Mouse (Mus musculus): ENCODE measurements around the gene Selenbp2. TPM values are rescaled to one million over a fixed set of nuclear protein-coding genes. Genes with fewer than 3 reads are reported as not detected.
"Not testable (repeated sequence)": the region's sequence is repeated elsewhere in the genome, so short reads cannot be mapped to it uniquely, and the experiment has no call there.

Selenbp2 gene
- polyA plus RNA-seq, 1 experiment from 2014 or later, result not detected

- not testable (repeated sequence) for H3K4me1 ChIP-seq; H3K27me3 ChIP-seq (replicated peaks; ENCODE audit: low read depth, poor library complexity, severe bottlenecking); H3K9me3 ChIP-seq; H3K4me3 ChIP-seq; H3K27ac ChIP-seq (replicated peaks); DNase-seq (ENCODE audit: low spot score); H3K36me3 ChIP-seq (replicated peaks)
- WGBS, result 93% methylated on average over 12 of the region's 12 CpGs
These were observed 13.3 kb upstream of the Selenbp2 start for GRCm38 (mm10) chr3:94680032-94680431.

- Histone ChIP-seq H3K4me3 (no peak overlapping the region), H3K36me3 (replicated peaks) (no peaks in the 10 kb centered on the region), H3K27ac (replicated peaks) (no peak overlapping the region), H3K4me1 (no peaks in the 10 kb centered on the region), H3K27me3 (replicated peaks; ENCODE audit: low read depth, poor library complexity, severe bottlenecking) (no peaks in the 10 kb centered on the region), H3K9me3 (no peaks in the 10 kb centered on the region)
- DNase-seq (ENCODE audit: low spot score), result no peak
- 94% methylated on average over 16 of the region's 16 CpGs for WGBS
These were observed 12.6 kb upstream of the Selenbp2 start for GRCm38 (mm10) chr3:94680783-94681182.

DNA sequence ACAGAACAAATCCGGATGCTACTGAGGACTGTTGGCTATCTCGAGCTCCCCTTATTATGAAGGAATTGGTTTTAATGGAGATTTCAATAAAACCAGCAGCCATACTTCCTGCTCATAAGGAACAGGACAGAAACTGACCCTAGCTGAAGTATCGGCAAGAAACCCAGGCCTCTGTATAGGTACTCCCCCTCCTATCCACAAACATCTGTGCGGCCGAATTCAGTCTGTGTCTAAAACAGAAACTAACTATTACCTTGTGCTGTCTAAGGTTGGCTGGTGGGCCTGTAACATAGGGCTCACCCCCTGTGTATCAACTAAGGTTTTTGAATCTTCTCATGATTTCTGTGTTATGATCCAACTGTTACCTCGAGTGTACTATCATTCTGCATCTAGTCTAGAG is 9.7 kb upstream of the Selenbp2 start:
- Histone ChIP-seq H3K4me1 (no peaks in the 10 kb centered on the region), H3K36me3 (replicated peaks) (no peaks in the 10 kb centered on the region), H3K9me3 (no peaks in the 10 kb centered on the region), H3K27ac (replicated peaks) (no peak overlapping the region), H3K27me3 (replicated peaks; ENCODE audit: low read depth, poor library complexity, severe bottlenecking) (no peaks in the 10 kb centered on the region), H3K4me3 (no peak overlapping the region)
- WGBS, result 87% methylated on average over 6 of the region's 6 CpGs
- no peak for DNase-seq (ENCODE audit: low spot score)

DNA sequence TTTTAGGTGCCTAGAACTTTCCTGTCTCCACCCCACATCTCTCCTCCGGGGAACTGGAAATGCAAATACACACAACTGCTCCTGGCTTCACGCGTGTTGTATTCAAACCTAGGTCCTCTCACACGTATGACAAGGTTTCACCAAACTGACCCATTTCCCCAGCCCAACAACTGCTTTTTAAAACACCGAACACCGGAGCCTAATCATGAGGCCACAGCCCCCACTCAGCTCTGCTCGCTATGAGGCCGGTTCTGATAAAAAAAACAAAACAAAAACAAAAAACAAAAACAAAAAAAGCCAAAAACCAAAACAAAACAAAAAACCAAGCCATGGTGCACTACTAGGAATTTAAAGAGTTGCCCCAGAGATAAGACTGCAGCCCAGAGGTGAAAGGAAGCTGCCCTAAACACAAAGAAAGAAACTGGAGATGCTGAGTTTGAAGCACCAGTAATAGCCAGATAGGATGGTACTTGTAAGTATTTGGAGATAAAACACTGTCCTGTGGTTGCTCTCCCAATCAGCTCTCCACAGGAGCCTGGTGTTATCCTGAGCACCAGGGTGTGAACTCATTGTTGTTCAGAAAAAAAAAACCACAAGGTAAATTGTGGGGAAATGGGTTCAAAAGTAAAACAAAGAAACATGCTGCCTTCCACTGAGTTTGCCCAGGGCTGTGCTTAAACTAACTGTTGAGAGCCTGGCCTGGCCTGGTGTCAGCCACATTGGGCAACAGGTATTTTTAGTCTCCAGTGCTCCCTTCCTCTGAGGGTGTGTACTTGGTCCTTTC is 7.2 kb upstream of the Selenbp2 start:
- H3K9me3 ChIP-seq; H3K4me3 ChIP-seq; H3K36me3 ChIP-seq (replicated peaks); H3K27ac ChIP-seq (replicated peaks); DNase-seq (ENCODE audit: low spot score); H3K4me1 ChIP-seq; H3K27me3 ChIP-seq (replicated peaks; ENCODE audit: low read depth, poor library complexity, severe bottlenecking): not testable (repeated sequence)
- WGBS, result 88% methylated on average over 8 of the region's 8 CpGs

DNA sequence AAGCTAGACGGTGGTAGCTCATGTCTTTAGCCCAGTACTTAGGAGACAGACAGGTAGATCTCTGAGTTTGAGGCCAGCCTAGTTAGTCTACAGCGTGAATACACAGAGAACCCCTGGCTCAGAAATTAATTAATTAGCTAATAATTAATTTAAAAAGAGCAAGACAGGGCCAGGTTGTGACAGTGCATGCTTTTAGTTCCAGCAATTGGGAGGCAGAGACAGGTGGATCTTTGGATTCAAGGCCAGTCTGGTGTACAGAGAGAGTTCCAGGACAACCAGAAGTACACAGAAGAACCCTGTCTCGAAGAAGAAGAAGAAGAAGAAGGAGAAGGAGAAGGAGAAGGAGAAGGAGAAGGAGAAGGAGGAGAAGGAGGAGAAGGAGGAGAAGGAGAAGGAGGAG is 4.7 kb upstream of the Selenbp2 start:
- 87% methylated on average over 3 of the region's 3 CpGs for WGBS
- DNase-seq (ENCODE audit: low spot score); H3K27me3 ChIP-seq (replicated peaks; ENCODE audit: low read depth, poor library complexity, severe bottlenecking); H3K4me3 ChIP-seq; H3K27ac ChIP-seq (replicated peaks); H3K9me3 ChIP-seq; H3K36me3 ChIP-seq (replicated peaks): not testable (repeated sequence)
- H3K4me1 ChIP-seq, result peaks cover 11% of the 10 kb centered on the region

GRCm38 (mm10) chr3:94689195-94689594 is 4.2 kb upstream of the Selenbp2 start:
- WGBS, result 72% methylated on average over 1 of the region's 1 CpGs
- not testable (repeated sequence) for DNase-seq (ENCODE audit: low spot score); H3K9me3 ChIP-seq; H3K27me3 ChIP-seq (replicated peaks; ENCODE audit: low read depth, poor library complexity, severe bottlenecking); H3K36me3 ChIP-seq (replicated peaks); H3K4me3 ChIP-seq; H3K27ac ChIP-seq (replicated peaks)
- H3K4me1 ChIP-seq, result peaks cover 12% of the 10 kb centered on the region

DNA sequence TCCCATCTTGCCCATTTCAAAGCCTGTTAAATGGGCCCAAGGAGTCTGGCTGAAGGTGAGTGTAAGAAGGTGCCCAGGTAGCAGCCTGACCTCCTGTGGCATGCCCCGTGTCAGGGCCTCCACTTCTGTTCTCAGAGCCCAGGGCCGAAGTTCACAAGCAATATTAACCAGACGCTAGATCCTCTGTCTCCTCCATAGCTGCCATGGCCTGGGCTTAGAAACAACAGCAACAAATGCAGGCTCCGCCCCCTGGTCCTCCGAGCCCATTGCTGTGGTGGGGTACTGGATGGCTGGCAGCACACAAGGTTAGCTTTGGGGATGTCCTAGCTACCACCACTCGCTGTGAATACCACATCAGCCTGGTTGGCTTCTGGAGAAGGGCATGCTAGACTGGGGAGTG is 3.2 kb upstream of the Selenbp2 start:
- not testable (repeated sequence) for H3K27ac ChIP-seq (replicated peaks); H3K27me3 ChIP-seq (replicated peaks; ENCODE audit: low read depth, poor library complexity, severe bottlenecking); H3K9me3 ChIP-seq; DNase-seq (ENCODE audit: low spot score); H3K36me3 ChIP-seq (replicated peaks); H3K4me3 ChIP-seq
- peaks cover 12% of the 10 kb centered on the region for H3K4me1 ChIP-seq
- WGBS, result 60% methylated on average over 6 of the region's 6 CpGs

DNA sequence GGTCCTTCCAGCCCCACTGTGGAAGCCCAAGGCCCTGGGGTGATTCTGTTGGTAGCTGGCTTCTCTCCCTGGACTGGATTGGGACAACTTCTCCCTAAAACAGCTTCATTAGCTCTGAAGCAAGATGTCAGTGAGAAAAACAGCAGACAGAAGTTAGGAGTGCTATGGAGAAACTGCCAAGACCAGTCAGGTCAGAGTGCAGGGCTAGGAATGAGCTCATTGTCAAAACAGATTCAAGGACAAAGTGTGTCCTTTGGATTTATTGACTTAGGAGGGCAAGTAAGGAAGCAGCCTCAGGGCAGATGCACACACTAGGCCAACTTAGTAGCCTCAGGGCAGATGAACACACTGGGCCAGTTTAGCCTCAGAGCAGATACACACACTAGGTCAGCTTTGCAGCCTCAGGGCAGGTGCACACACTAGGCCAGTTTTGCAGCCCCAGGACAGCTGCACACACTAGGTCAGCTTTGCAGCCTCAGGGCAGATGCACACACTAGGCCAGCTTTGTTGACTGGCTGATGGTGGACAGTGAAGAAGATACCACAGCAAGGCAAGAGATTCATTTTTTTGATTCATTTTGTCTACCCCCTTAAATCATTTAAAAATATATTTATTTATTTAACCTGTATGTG is 2.6 kb upstream of the Selenbp2 start:
- peaks cover 12% of the 10 kb centered on the region for H3K4me1 ChIP-seq
- H3K4me3 ChIP-seq, result no peak overlapping the region
- no peaks in the 10 kb centered on the region for H3K9me3 ChIP-seq
- H3K36me3 ChIP-seq (replicated peaks), result no peaks in the 10 kb centered on the region
- DNase-seq (ENCODE audit: low spot score), result no peak
- H3K27ac ChIP-seq (replicated peaks), result no peak overlapping the region
- H3K27me3 ChIP-seq (replicated peaks; ENCODE audit: low read depth, poor library complexity, severe bottlenecking), result no peaks in the 10 kb centered on the region

DNA sequence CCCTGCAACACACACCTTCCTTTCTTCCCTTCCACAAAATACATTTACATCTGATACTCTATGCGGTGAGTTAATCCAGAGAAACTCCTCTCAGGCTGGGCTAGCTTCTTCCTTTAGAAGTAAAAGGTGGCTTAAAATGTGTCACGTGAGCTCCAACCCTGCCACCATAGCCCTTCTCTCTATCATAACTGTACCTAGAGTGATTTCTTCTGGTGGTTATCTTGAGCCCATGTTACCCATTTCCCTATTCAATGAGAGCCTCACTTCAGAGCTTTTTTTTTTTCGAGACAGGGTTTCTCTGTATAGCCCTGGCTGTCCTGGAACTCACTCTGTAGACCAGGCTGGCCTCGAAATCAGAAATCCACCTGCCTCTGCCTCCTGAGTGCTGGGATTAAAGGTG is 1.7 kb upstream of the Selenbp2 start:
- 89% methylated on average over 4 of the region's 4 CpGs for WGBS

DNA sequence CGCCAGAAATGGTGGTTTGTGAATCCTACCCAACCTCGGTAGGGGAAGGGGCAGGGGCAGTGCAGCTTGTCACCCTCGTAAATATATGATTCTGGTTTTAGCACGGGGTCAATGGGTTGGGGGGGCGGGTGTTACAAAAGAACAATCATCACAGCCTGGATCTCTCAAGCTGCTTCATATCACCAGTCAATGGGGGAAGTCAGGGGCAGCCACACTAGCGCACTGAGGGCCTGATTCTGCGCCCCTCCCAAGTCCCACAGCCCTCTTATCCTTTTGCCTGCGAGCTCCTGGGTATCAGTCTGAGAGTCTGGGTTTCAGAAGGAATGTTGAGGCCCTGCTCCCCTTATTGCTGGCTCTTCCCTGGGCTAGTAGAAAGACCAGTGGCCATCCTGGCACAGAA is 518 bp downstream of the Selenbp2 start:
- not testable (repeated sequence) for H3K27ac ChIP-seq (replicated peaks); H3K9me3 ChIP-seq; H3K27me3 ChIP-seq (replicated peaks; ENCODE audit: low read depth, poor library complexity, severe bottlenecking); DNase-seq (ENCODE audit: low spot score); H3K36me3 ChIP-seq (replicated peaks); H3K4me3 ChIP-seq
- H3K4me1 ChIP-seq, result peaks cover 12% of the 10 kb centered on the region
- WGBS, result 78% methylated on average over 7 of the region's 8 CpGs

More for the DNA sequence above, 1.7 kb upstream of the Selenbp2 start:
- not testable (repeated sequence) for DNase-seq (ENCODE audit: low spot score); H3K27me3 ChIP-seq (replicated peaks; ENCODE audit: low read depth, poor library complexity, severe bottlenecking); H3K4me3 ChIP-seq; H3K36me3 ChIP-seq (replicated peaks); H3K27ac ChIP-seq (replicated peaks); H3K9me3 ChIP-seq
- peaks cover 12% of the 10 kb centered on the region for H3K4me1 ChIP-seq

DNA sequence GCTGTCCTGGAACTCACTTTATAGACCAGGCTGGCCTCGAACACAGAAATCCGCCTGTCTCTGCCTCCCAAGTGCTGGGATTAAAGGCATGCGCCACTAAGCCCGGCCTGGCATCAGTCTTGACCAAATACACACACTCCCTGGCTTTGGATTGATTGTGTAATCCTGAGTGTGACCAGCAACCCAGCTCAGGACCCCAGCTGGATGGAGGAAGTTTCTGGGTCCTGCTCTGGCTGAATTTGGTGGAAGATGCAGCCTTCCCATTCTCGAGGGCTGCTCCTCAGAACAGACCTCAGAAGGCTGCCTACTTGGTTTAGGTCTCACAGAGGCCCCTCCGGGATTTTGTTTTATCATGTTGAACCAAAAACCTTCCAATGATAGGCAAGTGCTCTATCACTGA is 2.2 kb downstream of the Selenbp2 start:
- not testable (repeated sequence) for H3K4me3 ChIP-seq; H3K27ac ChIP-seq (replicated peaks); DNase-seq (ENCODE audit: low spot score); H3K9me3 ChIP-seq; H3K36me3 ChIP-seq (replicated peaks); H3K27me3 ChIP-seq (replicated peaks; ENCODE audit: low read depth, poor library complexity, severe bottlenecking)
- peaks cover 12% of the 10 kb centered on the region for H3K4me1 ChIP-seq
- WGBS, result 87% methylated on average over 6 of the region's 6 CpGs

DNA sequence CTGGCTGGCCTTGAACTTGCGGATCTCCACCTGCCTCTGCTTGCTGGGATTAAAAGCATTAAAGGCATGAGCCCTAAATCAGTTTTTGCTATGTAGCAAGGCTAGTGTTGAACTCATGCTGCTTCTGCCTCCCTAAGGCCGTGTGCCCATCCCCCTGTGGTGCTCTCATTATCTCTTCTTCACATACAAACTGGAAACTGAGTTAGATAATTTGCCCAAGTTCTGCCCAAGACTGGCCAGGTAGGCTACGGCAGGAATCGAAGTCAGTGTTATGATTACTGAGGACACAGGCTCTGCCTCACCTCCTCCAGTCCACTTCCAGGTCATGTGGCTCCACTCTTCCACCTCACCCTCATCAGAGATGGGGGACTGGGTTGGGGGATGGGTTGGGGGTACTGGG is 2.9 kb downstream of the Selenbp2 start:
- not testable (repeated sequence) for H3K4me3 ChIP-seq; H3K27me3 ChIP-seq (replicated peaks; ENCODE audit: low read depth, poor library complexity, severe bottlenecking); H3K9me3 ChIP-seq; DNase-seq (ENCODE audit: low spot score); H3K36me3 ChIP-seq (replicated peaks); H3K27ac ChIP-seq (replicated peaks)
- peaks cover 12% of the 10 kb centered on the region for H3K4me1 ChIP-seq
- WGBS, result 87% methylated on average over 4 of the region's 4 CpGs

DNA sequence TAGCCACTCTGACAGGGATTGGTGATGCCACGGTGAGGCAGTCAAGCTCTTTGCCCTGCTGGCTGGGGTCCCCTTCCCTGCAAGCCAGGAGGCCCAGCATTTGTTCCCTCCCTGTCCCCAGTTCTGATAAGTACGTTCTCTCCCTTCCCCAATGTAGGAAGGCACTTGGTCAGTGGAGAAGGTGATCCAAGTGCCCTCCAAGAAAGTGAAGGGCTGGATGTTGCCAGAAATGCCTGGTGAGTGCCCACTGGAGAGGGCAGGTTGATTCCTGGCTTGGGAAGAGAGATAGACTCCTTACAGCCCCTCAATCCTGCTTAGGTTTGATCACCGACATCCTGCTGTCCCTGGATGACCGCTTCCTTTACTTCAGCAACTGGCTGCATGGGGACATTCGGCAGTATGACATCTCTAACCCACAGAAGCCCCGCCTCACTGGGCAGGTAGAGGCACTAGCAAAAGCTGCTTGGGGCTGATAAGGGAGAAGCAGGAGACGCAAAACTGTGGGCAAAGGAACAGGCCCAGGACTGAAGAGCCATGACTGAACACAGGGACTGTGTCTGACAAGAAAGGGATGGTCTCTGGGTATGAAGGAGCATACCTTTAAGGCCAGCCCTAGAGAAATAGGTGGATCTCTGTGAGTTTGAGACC is 8.9 kb downstream of the Selenbp2 start:
- not testable (repeated sequence) for H3K4me3 ChIP-seq; H3K27me3 ChIP-seq (replicated peaks; ENCODE audit: low read depth, poor library complexity, severe bottlenecking); H3K4me1 ChIP-seq; H3K36me3 ChIP-seq (replicated peaks); DNase-seq (ENCODE audit: low spot score); H3K9me3 ChIP-seq; H3K27ac ChIP-seq (replicated peaks)
- 84% methylated on average over 7 of the region's 7 CpGs for WGBS
